Mouse (Mus musculus): ENCODE measurements around the gene Tmco1.

Tmco1 gene

GRCm38 (mm10) chr1:167368513-167368912 lies 60.3 kb downstream of the Tmco1 start:
- DNase-seq (ENCODE audit: extremely low read depth, low read depth, low spot score): no peak

GRCm38 (mm10) chr1:167369905-167370304 lies 61.7 kb downstream of the Tmco1 start:
- DNase-seq (ENCODE audit: extremely low read depth, low read depth, low spot score): no peak

GRCm38 (mm10) chr1:167372739-167373138 lies 64.6 kb downstream of the Tmco1 start:
- DNase-seq (ENCODE audit: extremely low read depth, low read depth, low spot score): no peak

GRCm38 (mm10) chr1:167374003-167374784 lies 66.0 kb downstream of the Tmco1 start:
- DNase-seq (ENCODE audit: extremely low read depth, low read depth, low spot score): no peak

GRCm38 (mm10) chr1:167374942-167375341 lies 66.8 kb downstream of the Tmco1 start:
- no peak for DNase-seq (ENCODE audit: extremely low read depth, low read depth, low spot score)

- no peak for DNase-seq (ENCODE audit: extremely low read depth, low read depth, low spot score)
These were observed 69.8 kb downstream of the Tmco1 start for GRCm38 (mm10) chr1:167378019-167378418.

GRCm38 (mm10) chr1:167379751-167380150 lies 71.6 kb downstream of the Tmco1 start:
- no peak for DNase-seq (ENCODE audit: extremely low read depth, low read depth, low spot score)

GRCm38 (mm10) chr1:167380223-167380622 lies 72.0 kb downstream of the Tmco1 start:
- DNase-seq (ENCODE audit: extremely low read depth, low read depth, low spot score): no peak

GRCm38 (mm10) chr1:167381050-167382015 lies 73.2 kb downstream of the Tmco1 start:
- DNase-seq (ENCODE audit: extremely low read depth, low read depth, low spot score): no peak

- DNase-seq (ENCODE audit: extremely low read depth, low read depth, low spot score): no peak
These were observed 74.1 kb downstream of the Tmco1 start for GRCm38 (mm10) chr1:167382316-167382715.

- DNase-seq (ENCODE audit: extremely low read depth, low read depth, low spot score): no peak
These were observed 74.6 kb downstream of the Tmco1 start for GRCm38 (mm10) chr1:167382763-167383162.

- DNase-seq (ENCODE audit: extremely low read depth, low read depth, low spot score): no peak
These were observed 75.0 kb downstream of the Tmco1 start for GRCm38 (mm10) chr1:167383178-167383577.
